Mouse (Mus musculus): ENCODE results near the gene Slc27a2.
"Not testable (repeated sequence)": the region's sequence is repeated elsewhere in the genome, so short reads cannot be mapped to it uniquely, and the experiment has no call there.

Slc27a2 gene

DNA sequence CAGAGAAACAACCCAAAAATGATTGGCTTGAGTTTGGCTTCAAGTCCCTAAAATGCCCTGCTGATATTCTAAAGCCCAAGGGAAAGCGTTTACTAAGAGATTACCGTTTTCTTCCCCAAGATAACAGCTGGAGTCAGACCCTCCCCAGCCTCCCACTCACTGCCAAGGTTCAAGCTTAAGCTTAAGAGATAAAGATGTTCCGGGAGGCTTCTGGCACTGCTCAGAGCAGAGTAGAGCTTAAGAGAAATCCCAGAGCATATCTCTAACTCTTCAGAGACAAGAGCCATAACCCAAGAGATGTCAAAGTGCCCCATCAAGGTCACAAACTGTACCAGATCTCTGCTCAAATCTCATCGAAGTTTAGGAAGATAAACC is 54.5 kb downstream of the Slc27a2 start:
- no peak for DNase-seq

DNA sequence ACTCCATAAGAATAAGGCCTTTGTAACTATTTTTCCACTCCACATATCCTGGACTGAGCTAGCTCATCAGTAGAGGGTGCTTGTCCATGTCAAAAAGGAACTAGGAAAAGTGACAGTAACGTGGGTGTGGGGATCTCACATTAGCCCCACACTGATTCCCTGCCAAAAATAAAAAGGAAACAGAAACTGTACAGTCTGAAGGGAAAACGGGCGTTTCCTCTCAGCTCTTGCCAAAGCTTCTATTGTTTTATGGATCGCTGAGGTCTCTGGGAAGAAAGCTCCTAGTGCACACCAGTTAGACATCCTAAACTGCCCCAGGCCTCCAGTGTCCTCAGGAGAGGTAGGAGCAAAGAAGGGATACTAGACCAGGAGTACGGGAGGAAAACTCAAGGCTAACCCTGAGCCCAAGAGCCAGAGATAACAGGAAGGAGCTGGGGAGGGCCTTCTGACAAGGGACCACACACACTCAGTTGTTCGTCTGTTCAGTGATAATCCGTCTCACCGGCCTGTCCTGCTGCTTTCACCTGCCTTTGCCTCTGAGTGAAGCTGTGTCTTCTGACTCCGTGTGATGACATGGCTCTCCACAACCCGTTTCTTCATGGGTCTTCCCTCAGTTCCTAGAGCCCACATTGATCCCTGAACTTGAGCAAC is 55.5 kb downstream of the Slc27a2 start:
- DNase-seq, result no peak

DNA sequence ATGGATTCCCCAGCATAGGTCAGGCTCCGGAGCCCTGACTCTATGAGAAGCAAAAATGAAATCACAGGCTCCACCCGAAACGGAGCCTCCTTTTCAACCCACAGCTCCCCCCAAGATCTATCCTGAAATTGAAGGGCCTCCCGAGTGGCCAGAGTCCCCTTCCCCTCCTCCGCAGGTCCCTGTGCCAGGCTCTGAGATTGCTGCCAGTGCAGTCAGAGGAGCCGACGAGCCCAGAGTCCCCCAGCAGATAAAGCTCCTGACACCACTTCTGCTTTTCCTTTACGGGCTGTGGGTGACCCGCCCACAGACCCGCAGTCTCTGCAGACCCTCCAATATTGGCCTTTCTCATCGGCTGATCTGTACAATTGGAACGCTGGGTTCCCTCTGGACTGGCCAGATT is 57.4 kb downstream of the Slc27a2 start:
- not testable (repeated sequence) for DNase-seq

DNA sequence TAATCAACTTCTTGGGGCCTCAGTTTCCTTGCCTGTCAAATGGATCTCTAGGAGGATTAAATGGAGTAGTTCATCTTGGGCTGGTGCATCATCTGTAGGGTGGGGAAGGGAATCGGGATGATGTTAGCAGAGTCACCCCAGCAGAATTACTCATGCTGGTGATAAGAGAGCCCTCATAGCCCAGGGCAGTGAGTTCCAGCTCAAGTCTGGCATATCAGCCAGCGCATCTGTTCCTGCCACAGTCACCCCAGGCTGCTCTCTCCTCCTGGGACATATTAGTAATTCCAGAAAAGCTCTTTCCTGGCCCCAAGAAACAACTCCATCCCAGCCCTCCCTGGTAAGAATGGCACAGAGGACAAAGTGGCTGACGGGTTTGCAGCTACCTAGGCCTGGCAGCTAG is 63.1 kb downstream of the Slc27a2 start:
- DNase-seq, result no peak

DNA sequence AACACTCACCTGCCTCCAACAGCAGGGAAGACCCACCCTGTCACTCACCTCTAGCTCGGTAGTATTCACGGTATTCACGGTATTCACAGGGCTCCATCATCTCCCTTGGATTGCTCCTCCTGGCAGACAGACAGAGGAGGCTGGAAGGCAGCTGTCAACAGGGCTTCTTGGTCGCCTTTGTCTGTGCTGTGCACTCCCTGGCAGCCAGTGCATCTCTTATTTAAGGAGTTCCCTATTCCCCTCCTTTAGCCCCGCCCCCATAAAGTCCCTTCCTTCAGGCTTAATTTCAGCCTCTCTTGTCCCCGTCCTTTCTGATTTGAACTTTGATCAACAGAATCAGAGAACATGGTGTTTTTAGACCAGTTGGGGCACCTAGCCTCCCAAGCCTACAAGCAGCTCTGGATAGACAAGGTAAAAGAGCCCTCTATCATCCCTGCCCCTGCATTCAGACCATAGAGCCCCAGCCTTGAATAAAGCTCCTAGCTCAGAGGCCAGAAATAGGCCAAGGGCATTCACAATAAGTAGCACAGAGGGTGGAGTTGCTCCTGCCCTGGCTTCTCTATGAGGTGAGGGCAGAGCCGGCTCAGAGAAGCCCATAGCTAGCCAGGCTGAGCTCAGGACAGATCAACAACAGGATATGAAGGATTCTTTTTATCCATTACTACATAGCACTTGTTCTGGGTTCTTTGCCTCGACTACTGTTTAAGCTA is 66.4 kb downstream of the Slc27a2 start:
- no peak for DNase-seq

DNA sequence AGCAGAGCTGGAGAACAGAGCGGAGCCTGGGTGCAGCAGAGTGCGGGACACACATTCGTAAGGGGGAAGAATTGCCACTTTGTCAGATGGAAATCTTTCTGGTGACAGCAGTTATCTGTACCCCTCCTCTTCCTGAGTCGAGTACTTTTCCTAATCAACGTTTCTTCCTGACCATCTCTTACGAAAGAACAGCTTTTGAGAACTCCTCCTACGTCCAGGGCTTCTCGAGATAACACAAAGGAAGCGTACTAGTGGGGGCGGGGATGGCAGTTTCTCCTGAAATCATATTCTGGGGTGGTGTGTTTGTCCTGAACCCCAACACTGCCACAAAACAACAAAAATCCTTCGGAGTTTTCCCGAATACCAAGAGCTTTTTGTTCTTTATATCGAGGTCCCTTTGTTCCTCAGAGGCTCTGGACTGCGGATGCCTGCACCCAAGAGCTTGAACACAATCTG is 67.1 kb downstream of the Slc27a2 start, which contains the start of gene Hdc:
Hdc (minus strand) TSS at position 51 of the 456 bp plus-strand sequence.
- no peak for DNase-seq

DNA sequence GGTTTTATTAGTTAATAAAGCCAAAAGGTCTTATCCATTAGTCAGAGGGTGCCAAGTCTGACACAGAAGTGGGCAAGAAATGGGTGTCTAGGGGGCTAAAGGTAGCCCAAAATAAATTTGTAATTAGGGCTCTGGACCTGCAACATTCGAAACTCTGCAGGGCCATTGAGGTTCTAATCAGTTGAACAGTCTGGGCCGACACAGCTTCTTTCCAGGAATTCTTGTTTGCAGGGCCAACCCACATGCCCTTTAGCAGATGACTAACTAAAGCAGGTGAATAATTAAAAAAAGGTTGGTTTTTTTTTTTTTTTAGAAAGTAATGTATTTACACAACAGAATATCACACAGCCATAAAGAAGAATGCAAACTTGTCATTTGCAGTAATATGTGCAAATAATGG is 70.2 kb downstream of the Slc27a2 start:
- no peak for DNase-seq

DNA sequence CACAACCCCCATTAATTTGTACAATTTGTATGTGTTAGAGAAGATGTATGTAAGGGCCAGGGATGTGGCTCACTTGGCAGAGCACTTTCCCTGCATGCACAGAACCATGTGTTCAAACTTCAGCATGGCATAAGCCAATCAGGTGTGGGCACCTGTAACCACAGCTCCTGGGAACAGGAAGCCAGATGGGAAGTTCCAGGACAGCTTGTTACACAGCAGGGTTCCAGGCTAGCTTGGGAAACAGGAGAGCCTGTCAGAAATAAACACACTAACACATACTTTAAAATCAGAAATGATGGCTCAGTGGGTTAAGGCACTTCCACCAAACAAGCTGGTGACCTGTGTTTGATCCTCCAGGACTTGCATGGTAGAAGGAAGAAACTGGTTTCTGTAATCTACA is 70.9 kb downstream of the Slc27a2 start:
- DNase-seq, result no peak

DNA sequence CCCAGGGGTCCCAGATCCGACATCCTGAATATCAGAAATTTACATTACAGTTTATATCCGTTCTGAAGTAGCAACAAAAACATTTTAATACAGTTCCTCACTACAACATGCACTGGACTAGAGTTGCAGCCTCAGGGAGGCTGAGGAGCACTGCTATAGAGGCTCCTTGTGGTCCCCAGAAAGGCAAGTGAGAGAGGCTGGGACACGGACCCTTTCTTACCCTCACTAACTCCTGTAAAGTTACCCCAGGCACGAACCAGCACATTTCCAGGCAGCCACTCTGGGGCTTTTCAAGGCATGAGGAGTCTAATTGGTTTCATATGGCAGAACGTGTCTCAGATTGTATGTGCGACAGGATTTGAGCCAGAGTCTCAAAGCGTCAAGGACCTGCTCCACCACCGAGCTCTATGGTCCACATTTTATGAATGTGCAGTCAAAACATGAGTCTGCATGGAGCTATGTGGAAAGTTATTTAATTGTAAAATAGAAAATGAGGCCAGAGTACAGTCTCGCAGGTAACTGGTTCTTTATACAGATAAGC is 76.3 kb downstream of the Slc27a2 start:
- DNase-seq, result no peak

DNA sequence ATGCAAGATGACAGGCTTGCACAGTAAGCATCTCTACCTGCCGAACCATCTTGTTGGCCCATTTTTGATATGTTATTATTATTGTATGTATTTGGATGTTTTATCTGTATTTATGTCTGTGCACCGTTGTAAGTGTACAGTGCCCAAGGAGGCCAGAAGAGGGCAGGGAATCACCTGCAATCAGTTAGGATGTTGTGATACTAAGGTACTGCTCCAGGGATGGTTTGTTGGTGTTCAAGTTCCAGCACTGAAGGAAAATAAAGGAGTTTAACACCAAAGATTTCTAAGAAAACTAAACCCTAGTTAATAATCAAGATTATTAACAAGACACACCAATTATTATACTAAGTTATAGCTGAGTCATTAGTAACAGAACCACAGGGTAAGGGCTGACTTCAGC is 81.0 kb downstream of the Slc27a2 start:
- no peak for DNase-seq

DNA sequence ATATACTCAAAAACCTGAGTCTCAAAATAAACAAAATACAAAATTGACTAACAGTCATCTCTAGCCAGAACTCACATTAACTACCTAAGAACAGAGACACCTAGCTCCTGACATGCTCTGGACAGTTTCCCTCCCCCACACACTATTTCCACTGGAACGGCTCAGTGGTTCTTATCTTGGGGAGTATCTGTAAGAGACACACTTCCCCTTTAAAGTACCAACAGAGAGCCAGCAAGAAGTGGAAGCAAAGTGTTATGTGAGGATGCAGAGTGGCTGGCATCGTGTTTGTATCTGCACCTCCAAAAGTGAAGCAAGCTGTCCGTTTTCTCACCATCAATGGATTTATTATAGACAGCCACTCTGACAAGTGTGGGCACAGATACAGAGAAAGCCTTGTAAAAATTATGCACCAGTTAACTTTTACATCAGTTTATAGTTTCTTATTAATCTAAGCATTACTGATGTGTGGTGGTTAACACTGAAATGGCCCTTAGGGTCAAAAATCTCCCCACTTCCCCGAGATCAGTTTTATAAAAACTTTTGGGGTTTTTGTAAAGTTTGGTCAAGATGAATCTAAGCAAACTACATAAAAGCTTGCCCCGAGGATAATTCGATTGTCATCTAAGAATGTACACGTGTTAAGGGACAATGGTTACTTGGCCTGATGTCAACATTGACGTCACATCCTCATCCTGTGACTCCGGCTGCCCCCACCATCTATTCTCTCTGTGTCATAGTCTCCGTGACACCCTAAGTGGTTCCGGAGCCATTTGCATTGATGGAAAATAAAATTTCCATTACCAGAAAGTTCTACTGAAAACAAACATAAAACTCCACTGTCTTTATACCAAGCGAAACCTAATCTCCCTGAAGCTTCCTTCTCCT is 84.0 kb downstream of the Slc27a2 start:
- DNase-seq, result no peak

Measured in right cerebral cortex, adult 18-20 months (tissue).